Mouse (Mus musculus): Measurements from ENCODE around the gene Cnbp.

- no peak for TF ChIP-seq GATA1 (IDR thresholded peaks at IDR 0.05; ENCODE audit: low read length)
- TF ChIP-seq TAL1 (IDR thresholded peaks at IDR 0.05; ENCODE audit: low read length) = no peak
Measured at GRCm38 (mm10) chr6:87802462-87802861, 48.4 kb downstream of the Cnbp start.

Data from erythroblast, embryonic 14.5 days (primary cell).